Mouse (Mus musculus) heart, postnatal 0 days (tissue): ENCODE results near the gene Maml3.

Experiments used
- CTCF ChIP-seq: IDR thresholded peaks from 2 replicates; pipeline ENCODE4 v1.5.1; 2016; ENCODE audit warnings: antibody characterized with exemption, control low read depth, low read depth
- EP300 ChIP-seq: IDR thresholded peaks from 2 replicates; pipeline ENCODE4 v1.6.1; 2016; ENCODE audit warnings: antibody characterized with exemption, low read depth

DNA sequence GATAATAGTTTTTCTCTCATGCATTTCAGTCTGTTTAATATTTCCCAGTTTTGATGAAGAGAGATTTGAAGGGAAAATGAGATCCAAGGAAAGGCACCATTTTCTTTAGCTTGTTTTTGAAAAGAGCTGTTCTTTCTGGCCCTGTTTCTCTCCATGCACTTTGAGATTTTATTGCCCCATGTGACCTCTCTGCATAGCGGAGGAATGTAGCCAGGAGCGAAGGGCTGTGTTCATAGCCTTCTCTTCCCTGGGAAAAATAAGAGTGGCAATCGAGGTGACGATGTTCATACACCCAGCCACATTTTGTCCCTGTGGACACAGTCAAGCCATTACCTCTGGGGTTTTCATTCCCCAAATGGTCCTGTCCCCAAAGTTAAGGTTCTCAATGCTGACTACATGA is 404.8 kb downstream of the Maml3 start:
- no peak for TF ChIP-seq EP300
- no peak for TF ChIP-seq CTCF
